Mouse (Mus musculus) fibroblast of lung, adult 2 months (primary cell): Measurements from ENCODE around the gene Acnat1.
"Not testable (repeated sequence)": the region's sequence is repeated elsewhere in the genome, so short reads cannot be mapped to it uniquely, and the experiment has no call there.

Experiments
- DNase-seq: peaks from one replicate; pipeline ENCODE4 v3.0.0-alpha.2; 2011; ENCODE audit warnings: low read depth

Acnat1 gene

GRCm38 (mm10) chr4:49456171-49456570 is 17.5 kb downstream of the Acnat1 start:
- no peak for DNase-seq

DNA sequence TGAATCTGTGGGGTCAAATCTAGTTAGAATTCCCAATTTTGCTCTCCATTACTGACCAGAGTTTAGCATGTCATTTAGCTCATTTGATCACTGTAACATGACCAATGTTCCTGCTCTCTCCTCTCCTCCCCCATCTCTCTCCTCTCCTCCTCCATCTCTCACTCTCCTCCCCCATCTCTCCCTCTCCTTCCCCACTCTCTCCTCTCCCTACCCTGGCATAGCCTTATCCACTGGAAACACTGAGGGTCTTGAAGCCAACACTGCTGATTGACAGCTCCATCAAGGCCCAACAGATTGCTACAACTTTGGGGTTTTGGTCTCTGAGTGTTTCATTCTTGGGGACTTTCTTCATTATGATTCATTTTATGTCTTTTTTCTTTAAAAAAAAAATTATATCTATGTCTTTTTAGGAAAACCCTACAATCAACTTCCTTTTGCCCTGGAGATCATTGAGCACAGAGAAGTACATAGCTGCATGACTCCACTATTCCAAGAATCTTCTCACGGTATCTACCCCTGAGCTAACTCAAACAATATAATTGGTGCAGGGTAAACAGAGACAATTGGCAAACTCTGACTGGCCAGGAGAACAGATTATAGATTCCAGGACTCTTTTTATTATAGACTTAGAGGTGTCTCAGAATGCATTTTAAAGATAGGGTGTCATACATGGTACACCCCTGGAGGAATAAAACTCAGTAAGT is 21.7 kb downstream of the Acnat1 start:
- DNase-seq = no peak

- not testable (repeated sequence) for DNase-seq
These were observed 22.4 kb downstream of the Acnat1 start for GRCm38 (mm10) chr4:49451133-49451847.

DNA sequence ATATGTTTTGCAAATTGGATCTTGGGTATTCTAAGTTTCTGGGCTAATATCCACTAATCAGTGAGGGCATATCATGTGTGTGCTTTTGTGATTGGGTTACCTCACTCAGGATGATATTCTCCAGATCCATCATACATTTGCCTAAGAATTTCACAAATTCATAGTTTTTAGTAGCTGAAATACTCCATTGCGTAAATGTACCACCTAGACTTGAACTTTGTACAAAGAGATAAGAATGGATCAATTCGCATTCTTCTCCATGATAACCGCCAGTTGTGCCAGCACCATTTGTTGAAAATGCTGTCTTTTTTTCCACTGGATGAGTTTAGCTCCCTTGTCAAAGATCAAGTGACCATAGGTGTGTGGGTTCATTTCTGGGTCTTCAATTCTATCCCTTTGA is 36.7 kb downstream of the Acnat1 start:
- DNase-seq = not testable (repeated sequence)

DNA sequence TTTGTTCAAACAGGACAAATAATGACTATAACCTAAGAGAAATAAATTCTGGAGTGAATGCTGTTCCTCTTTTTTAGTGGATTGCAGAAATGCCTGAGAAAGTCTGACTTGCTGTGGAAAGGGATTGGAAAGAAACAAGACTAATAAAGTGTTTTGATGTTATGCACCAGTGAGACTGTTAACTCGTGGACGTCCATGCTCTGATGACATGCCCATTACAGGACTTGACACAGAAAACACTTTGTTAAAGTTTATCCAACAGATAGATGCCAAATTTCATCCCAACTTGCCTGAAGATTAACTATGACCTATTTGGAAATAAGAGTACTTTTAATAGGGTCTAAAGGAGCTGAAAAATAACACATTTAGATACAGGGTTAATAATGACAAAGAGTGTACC is 63.6 kb downstream of the Acnat1 start:
- DNase-seq = not testable (repeated sequence)

GRCm38 (mm10) chr4:49407957-49408356 is 65.8 kb downstream of the Acnat1 start, which contains the start of gene Acnat2:
TSS of gene Acnat2 (minus strand) at chr4:49408151.
- DNase-seq = not testable (repeated sequence)
